Mouse (Mus musculus): ENCODE data around the gene Nfatc3.

Gene Nfatc3

GRCm38 (mm10) chr8:106127882-106128410 lies 69.3 kb downstream of the Nfatc3 start:
- DNase-seq = no peak

DNA sequence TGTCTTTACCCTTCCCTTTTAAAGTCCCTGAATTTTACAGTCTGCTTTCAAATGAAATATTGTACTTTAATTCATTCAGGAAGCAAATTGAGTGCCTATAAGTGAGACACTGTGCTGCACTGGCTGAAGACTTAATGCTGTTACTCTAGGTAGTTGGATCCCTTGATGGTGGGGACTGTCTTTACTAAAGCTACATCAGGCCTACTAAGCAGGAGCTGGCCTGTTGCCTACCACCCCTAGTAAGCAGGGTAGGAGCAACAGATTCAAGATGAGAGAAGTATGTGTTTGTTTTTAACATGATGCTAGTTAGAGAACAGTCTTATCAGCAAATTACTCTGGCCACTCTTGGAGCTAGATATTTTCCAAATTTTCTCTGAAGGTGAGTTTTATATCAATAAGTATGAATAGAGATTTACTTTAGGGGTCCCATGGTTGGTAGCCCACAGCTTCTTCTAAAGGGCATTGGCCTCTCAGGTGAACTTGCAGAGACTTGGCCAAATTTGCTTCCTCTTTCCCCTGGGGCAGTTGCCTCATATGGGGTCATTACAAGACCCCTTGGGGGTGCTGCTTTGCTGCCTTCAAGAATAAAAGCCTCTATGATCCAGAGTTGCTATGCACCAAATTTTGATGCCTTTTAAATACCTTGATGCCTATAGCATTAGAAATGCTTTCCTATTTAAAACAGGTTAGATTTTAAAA lies 70.7 kb downstream of the Nfatc3 start:
- DNase-seq = no peak

- no peak for DNase-seq
These were observed 71.4 kb downstream of the Nfatc3 start for GRCm38 (mm10) chr8:106129997-106130396.

DNA sequence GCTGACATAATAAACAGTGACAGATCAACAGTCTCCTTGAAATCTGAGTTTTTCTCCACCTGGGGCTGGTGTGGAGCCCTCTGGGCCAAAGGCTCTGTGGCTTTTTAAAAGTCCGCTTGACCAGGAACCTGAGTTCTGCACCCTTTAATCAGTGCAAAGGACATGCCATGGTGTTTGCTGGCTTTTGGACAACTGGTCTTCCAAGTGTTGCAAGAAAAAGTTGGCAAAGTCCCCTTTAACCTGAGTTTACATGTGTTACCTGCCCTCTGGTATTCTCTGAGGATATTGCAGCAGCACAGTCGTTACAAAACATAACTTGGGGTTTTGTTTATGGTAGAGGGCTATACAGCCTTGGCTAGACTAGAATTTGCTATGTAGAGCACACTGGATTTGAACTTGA lies 71.9 kb downstream of the Nfatc3 start:
- DNase-seq = no peak

- DNase-seq = no peak
These were observed 72.4 kb downstream of the Nfatc3 start for GRCm38 (mm10) chr8:106131021-106131420.

GRCm38 (mm10) chr8:106131488-106132222 lies 73.0 kb downstream of the Nfatc3 start:
- DNase-seq = no peak

DNA sequence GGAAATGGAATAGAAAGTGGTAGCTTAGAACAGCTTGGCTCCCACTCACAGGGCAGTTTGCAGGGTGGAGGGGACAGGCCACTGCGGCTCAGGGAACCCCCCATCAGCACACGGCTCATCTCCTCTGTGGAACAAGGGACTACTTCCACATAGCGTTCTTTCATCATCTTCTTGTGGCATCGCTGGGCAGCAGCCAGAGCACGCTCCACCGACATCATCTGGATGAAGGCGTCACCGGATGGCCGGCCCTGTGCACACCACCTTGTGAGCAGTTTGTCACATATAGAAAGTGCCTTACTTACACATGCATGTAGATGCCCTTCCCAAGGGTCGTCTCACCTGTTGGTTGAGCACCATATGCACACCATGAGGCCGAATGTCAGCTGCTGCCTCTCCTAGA lies 73.7 kb downstream of the Nfatc3 start:
- DNase-seq = no peak

GRCm38 (mm10) chr8:106133526-106133925 lies 74.9 kb downstream of the Nfatc3 start:
- no peak for DNase-seq

DNA sequence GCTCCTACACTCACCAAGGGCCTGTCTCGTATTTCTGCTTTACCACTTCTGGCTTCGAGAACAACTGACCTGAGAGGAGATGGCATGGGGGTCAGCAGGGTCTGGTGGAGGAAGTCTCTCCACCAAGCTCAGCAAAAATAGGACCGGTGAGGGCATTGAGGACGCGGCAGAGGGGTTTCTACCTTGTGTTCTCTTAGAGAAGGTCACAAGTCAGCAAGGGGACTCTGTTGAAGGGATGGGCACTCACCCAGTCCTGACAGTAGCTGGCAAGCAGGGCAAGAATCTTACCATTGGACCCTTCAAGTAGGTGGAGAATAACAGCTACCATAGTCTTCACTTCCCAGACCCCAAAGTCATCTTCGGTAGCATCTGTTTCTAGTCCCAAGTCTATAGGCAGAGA lies 75.3 kb downstream of the Nfatc3 start:
- DNase-seq = no peak

GRCm38 (mm10) chr8:106134751-106135571 lies 76.3 kb downstream of the Nfatc3 start:
- DNase-seq = no peak

- no peak for DNase-seq
These were observed 77.0 kb downstream of the Nfatc3 start for GRCm38 (mm10) chr8:106135672-106136071.

DNA sequence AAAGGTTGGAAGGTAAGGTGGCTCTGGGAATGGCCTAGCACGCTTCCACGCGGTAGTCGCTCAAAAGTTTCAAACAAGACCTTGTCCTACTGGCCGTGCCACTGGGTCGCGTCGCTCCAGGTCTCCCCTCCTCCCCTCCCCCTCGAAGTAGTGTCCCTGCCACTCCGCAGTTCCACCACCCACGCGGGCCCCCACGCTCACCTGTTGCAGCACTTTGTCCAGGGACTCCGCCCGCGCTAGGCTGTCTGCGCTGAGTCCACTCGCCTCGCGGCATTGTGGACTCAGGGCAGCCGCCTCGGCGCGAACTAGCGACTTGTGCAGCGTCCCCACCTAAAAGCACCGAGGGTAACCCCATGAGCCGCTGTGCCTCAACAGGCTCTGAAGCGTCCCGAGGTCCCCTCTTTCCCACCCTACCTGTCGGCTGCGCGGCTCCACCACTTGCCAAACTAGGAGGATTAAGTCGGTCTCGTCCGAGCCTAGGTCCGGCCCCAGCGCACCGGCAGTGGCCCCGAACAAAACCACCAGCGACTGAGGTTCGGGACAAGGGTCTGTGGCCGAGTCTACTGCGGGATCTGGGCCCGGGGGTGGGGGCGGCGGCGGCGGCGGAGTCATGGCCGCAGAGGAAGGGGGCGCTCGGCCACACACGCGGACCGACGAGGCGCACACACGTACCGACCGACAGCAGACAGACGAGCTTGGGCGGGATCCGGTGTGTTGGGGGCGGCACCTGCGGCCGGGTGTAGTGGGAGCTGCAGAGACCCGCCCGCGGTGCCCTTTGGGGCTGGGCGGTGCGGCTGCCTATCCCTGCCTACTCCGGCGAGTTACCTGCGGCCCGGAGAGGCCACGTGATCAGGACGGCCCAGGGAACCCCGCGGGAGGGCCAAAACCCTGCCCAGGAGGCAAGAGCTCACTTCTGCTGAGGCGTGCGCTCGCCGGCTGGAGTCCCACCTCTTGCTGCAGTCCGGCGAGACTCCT lies 77.8 kb downstream of the Nfatc3 start, which contains the start of gene Esrp2:
TSS of gene Esrp2 (minus strand) at position 819 of the 975 bp plus-strand sequence.
- no peak for DNase-seq

DNA sequence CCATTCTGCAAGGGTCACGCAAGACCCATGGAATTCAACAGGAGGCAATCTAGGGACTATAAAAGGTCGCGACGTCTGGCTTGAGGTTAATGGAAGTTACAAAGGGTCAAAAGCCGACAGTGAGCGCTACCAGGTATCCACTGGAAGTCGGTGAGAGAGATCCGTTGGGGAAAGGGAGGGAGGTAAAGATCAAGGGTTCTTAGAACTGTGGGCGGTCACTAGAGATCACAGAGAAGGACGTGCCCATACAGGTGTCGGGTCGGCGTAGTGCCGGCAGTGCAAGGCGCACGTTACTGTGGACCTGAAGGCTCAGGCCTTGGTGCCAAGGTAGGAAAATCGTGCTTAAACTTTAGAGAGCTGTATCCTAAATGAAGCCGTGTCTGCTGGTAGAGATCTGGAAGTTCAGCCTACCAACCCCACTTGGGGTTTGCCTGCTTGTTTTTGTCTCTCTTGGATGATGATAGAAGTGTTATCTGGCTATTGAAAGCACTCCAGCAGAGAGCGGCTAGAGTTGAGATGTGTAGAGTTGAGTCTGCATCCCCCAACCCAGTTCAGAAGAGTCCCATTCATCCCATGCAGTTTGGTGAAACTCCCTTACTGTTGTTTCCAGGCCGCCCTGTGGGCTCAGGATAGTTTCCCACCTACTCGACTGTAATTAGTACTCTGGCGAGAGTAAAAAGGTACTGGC lies 78.7 kb downstream of the Nfatc3 start:
- no peak for DNase-seq

- no peak for DNase-seq
These were observed 79.4 kb downstream of the Nfatc3 start for GRCm38 (mm10) chr8:106137906-106138477.

- DNase-seq = no peak
These were observed 80.0 kb downstream of the Nfatc3 start for GRCm38 (mm10) chr8:106138616-106139015.

GRCm38 (mm10) chr8:106140191-106140590 lies 81.6 kb downstream of the Nfatc3 start:
- no peak for DNase-seq

GRCm38 (mm10) chr8:106140769-106141168 lies 82.1 kb downstream of the Nfatc3 start:
- DNase-seq = peak; percentile 64

GRCm38 (mm10) chr8:106145331-106145730 lies 86.7 kb downstream of the Nfatc3 start:
- no peak for DNase-seq

DNA sequence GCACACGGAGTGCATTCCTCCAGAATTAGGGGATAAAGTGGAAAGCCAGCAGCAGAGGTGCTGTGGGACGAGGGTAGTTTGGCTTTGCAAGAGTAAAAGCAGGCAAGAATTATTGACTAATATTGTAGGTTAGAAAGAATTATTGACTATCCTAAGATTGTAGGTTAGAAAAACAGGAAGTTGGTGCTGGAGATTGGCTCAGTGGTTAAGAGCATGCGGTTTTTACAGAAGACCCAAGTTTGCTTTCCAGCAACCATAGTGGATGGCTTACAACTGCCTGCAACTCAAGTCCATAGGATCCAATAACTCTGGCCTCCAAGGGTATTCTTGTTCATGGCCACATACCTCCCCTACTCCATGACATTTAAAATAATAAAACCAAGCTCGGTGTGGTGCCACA lies 87.4 kb downstream of the Nfatc3 start:
- no peak for DNase-seq

DNA sequence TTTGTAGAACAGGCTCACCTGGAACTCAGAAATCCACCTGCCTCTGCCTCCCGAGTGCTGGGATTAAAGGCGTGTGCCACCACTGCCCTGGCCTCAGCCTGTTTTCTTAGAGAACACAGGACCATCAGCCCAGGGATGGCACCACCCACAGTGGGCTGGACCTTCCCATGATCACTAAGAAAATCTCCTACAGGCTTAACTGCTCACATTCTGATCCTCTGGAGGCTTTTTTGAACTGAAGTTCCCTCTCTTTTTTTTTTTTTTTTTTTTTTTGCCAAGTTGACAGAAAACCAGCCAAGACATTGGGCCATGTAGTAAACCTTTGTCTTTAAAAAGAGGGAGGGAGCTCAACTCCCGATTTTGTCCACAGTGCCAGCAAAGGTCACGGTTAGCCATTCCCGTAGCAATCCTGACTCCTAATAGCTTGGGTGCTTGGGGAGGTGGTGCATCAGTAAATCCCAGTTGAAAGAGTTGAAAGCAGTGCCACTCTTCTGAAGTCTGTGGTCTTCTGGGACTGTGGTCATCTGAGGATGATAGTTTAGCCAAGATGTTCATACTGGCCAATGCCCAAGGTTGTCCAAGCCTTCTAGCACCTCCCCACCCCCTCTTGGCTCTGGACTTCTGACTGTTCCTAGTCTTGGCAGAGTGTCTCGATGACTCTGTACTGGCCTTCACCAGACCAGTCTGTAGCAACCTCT lies 89.4 kb downstream of the Nfatc3 start:
- DNase-seq = no peak

Measured in cerebellum, adult 11-12 months (tissue).